Mouse (Mus musculus) kidney, postnatal 4 days (tissue): Measurements from ENCODE around the gene Cks1brt.
"Not testable (repeated sequence)": the region's sequence is repeated elsewhere in the genome, so short reads cannot be mapped to it uniquely, and the experiment has no call there.

Experiments
- DNase-seq, 2 experiments: peaks; one replicate each; pipeline ENCODE4 v3.0.0; 2021; ENCODE audit warnings: mixed read lengths in 2 of 2

The Cks1brt gene

DNA sequence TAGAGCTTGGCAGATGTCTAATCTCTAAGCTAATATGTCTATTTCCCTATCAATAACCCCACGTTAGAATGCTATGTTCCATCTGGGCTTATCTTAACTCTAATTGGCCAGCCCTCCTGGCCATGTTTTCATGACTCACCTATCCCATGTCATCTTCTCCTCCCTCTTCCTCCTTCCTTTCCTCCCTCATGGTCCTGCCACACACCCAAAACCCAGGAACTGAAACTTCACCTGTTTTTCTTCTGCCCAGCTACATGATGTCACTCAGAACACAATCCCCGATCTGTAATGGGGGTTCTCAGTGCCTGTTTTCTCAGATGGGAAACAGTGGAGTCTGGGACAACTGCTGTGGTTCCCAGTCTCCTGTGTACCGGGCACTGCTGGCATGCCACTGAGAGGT is at the start of gene Cks1brt:
Gene Cks1brt (plus strand): TSS at position 301 of the 400 bp plus-strand sequence.
- no peak for DNase-seq

DNA sequence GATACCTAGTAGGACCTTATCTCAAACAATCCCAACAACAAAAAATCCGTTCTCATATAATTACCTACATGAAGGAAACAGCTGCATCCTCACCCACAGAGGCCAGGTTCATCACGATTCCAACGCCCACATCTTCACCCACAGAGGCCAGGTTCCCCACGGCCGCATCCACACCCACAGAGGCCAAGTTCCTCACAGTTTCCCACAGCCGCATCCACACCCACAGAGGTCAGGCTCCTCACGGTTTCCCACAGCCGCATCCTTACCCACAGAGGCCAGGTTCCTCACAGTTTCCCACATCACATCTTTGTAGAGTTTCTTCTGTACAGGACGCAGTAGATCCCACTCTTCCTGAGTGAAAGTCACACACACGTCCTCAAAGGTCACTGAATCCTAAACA is 38.5 kb upstream of the Cks1brt start:
- no peak for DNase-seq

DNA sequence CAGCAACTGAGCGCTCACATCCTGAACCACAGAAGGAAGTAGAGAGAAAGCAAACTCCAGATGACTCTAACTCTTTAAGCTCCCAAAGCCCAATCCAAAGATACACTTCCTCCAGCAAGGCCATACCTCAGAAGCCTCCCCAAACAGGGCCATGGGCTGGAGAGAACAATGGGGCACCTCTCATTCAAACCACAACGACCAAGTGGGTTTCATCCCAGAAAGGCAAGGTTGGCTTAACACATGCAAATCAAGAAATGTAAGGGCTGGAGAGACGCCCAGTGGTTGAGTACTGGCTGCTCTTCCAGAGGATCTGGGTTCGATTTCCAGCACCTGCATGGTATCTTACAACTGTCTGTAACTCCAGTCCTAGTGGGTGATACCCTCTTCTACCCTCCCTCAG is 36.2 kb upstream of the Cks1brt start:
- DNase-seq = no peak

GRCm38 (mm10) chr8:85116984-85117383 is 34.7 kb upstream of the Cks1brt start:
- no peak for DNase-seq

GRCm38 (mm10) chr8:85119052-85119981 is 32.4 kb upstream of the Cks1brt start:
- DNase-seq = peak; percentile 93 to 94

DNA sequence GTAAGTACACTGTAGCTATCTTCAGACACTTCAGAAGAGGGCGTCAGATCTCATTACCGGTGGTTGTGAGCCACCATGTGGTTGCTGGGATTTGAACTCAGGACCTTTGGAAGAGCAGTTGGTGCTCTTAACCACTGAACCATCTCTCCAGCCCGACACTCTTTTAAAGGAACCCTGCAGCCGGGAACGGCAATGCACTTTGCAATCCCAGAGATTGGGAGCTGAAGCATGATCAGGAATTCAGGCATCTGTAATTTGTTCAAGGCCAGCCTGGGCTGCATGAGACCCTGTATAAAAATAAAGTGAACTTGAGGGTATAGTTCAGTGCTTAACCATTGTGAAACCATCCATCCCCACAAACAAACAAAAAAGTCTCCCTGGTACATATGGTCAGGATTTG is 31.5 kb upstream of the Cks1brt start:
- DNase-seq = not testable (repeated sequence)

DNA sequence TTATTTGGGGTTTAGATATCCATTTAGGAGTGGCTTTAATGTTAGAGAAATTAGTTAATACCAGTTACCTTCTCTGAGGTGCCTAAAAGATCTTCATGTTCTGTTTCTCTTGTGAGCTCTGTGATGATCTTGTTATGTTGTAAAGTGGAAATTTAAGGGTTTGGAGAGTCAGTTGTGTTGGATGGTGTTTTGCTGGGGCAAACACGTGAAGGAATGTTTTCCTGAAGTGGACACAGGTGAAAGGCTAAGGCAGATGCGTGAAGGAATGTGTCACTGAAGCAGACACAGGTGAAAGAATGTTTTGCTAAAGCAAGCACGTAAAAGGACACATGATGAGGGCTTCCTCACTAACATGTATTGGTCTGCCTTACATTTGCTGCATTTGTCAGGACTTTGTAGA is 28.7 kb upstream of the Cks1brt start, which contains the start of gene Zfp791:
Gene Zfp791 (minus strand): TSS at position 101 of the 400 bp plus-strand sequence.
- DNase-seq = no peak

DNA sequence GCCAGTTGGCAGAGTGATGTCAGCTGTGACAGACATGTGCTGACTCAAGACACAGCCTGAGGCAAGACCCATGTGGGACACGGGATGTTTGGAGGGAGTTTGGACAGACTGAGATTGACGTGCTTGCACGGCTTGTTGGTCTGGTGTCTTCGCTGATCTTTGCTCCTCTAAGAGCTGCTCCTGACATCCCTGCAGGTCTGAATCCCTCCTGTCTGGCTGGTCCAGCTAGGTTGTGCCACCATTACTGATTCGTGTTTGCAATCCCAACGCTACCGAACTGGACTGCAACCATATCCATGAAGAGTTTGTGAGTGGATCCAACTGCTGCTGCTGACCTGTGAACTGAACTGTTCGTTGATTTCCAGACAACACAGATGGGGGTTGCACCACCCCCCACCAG is 28.0 kb upstream of the Cks1brt start:
- DNase-seq = no peak

DNA sequence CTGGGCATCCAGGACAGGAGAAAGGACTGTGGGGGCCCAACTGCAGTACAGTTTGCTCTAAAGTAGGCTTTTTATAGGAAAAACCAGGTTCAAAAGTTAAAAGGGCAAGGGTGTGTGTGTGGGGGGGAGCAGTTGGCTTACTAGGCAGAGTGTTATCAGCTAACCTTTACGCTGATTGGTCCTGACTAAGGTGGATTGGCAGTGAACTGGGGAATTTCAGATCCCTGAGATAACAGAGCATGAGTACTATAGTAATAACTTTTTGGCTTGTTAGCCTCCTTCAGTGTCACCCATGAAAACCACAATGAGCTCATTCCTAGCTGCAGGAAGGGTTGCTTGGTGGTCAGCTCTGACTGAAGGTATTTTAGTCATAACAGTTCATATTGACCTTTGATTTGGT is 19.4 kb upstream of the Cks1brt start:
- no peak for DNase-seq

DNA sequence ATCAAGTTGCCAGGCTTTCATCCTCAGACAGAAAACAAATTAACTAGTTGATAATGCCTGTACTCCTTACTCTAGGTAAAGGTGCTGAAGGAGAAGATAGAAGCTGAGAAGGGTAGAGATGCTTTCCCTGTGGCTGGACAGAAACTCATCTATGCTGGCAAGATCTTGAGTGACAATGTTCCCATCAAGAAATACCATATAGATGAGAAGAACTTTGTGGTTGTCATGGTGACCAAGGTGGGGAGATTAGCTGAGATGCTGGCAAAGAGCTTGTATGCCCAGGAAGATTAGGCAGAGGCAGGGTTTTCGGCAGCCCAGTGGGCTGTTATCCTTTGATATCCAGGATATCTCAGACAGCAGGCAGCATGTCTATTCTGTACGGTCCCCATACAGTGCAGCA is 16.0 kb upstream of the Cks1brt start:
- not testable (repeated sequence) for DNase-seq

DNA sequence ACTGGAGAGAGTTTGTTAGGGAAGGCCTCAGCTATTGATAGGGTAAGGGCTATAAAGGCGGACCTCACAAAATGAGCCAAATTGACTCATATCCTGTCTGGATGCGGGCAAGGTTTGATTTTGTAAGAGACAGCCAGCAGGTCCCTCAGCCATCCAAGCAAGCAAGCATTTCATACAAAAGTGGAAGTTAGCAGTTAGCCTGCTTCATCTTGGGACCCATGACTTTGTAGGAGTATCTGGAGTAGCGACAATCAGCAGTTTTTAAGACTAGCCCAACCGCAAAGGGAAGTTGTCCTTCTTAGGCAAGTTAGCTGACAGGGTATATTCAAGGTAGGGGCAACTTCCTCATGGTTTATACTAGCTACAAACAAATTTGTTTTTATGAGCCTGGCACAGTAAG is 9.2 kb upstream of the Cks1brt start:
- DNase-seq = no peak

GRCm38 (mm10) chr8:85171291-85171690 is 19.6 kb downstream of the Cks1brt start:
- DNase-seq = peak; percentile 60 to 64

DNA sequence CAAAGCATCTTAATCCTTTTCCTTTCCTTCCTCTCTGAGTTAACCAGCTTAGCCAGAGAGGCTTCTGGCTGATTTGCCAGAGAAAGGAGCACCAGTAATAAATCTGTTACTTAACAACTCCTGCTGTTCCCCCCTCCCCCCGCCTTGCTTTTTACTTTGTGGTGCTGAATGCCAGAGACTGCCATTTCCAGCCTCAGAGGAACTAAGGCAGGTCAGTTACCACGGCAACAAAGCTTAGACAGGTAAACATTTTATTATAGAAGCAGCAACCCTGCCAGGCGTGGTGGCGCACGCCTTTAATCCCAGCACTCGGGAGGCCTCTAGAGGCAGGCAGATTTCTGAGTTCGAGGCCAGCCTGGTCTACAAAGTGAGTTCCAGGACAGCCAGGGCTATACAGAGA is 24.2 kb downstream of the Cks1brt start:
- peak in 1 of 2 experiments; percentile 4 for DNase-seq

- DNase-seq = no peak
Observed at GRCm38 (mm10) chr8:85192346-85192745, 40.6 kb downstream of the Cks1brt start.

GRCm38 (mm10) chr8:85220220-85220619 is 68.5 kb downstream of the Cks1brt start:
- DNase-seq = no peak

- peak; percentile 12 to 30 for DNase-seq
Observed at GRCm38 (mm10) chr8:85220992-85221391, 69.3 kb downstream of the Cks1brt start.
